Mouse (Mus musculus) megakaryocyte, embryonic 14.5 days (primary cell): ENCODE data around the gene Ccdc50.

Experiments used
- FLI1 ChIP-seq: IDR thresholded peaks from 2 replicates; pipeline ENCODE4 v1.6.1; 2012; ENCODE audit warnings: low read length, inconsistent platforms, mixed read lengths
- GATA1 ChIP-seq: IDR thresholded peaks from 3 replicates; pipeline ENCODE4 v1.6.1; 2012; ENCODE audit warnings: mixed read lengths, low read length, inconsistent platforms, borderline replicate concordance

DNA sequence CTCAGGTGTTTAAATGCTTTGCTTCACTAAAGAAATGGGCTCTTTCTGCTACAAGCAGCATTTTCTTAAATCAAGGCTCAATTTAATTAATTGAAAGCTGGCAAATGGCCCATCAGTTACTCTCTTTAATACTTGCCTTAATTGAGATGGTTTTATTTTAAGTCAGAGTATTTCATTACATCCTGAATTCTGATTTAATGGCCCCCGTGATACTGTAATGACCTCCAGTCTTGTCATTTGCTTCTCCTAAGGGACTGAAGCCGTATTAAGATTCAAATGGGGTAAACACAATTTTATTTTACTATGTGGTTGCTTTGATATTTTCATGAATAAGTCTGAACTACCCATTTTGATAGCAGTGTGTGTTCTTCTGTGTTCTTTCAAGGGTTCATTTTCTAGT is 18.0 kb upstream of the Ccdc50 start:
- TF ChIP-seq GATA1, result no peak
- TF ChIP-seq FLI1, result no peak
